Mouse (Mus musculus) lung, adult 10 weeks (tissue): ENCODE data around the gene Sdsl. TPM values are rescaled to one million over a fixed set of nuclear protein-coding genes. Genes with fewer than 3 reads are reported as not detected.

Experiments used
- polyA plus RNA-seq: library from polyadenylated mRNA; stranded (reverse); fragments of 350-450 nt; fragmentation: Illumina TruSeq; extraction: RNeasy Lipid Tissue Mini Kit (QIAGEN cat#74804); gene quantifications from one replicate; pipeline ENCODE4 v1.2.3, GENCODE M21; 2014; ENCODE audit warnings: low read depth, low replicate concordance; ENCODE audit not compliant: insufficient read depth

The Sdsl gene
- 1.1 TPM for polyA plus RNA-seq

GRCm38 (mm10) chr5:120472770-120473169, at the start of gene Sdsl:
Gene Sdsl, minus strand, starts transcription at chr5:120472810.

GRCm38 (mm10) chr5:120510982-120511642, 38.5 kb upstream of the Sdsl start, which contains the start of gene Slc8b1:
Gene Slc8b1, plus strand, starts transcription at chr5:120511168.

GRCm38 (mm10) chr5:120503144-120503795, 30.7 kb upstream of the Sdsl start, which contains the start of gene Plbd2:
Gene Plbd2, minus strand, starts transcription at chr5:120503625.

DNA sequence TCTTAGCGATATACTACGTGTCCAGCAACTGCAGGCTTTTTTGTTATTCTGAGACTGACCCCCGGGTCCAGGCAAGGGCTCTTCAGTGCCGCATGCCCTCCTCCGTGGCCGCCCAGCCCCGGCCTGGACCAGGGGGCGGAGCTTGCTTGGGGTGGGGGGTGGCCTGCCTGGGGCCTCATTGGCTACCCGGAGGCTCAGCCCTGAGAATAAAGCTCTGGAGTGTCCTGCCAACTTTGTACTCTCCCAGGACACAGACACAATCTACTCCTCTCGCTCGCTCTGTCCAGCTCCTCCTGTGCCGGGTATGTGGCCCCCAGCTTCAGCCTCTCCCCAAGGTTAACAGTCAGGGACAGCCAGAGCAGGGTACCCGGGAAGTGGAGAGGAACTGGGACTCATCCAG, 3.7 kb upstream of the Sdsl start, which contains the start of gene Sds:
Gene Sds (plus strand): TSS at position 231 of the 400 bp plus-strand sequence.

GRCm38 (mm10) chr5:120431649-120432485, 40.7 kb downstream of the Sdsl start, which contains the start of gene Lhx5:
Gene Lhx5, plus strand, starts transcription at chr5:120431699.

Other genes starting within 250 kb of the Sdsl start
- not detected for gene Lhx5, start 41.1 kb downstream of the Sdsl start, polyA plus RNA-seq
- 0.66 TPM for gene Sds, start 3.7 kb upstream of the Sdsl start, polyA plus RNA-seq
- 14.2 TPM for gene Plbd2, start 30.8 kb upstream of the Sdsl start, polyA plus RNA-seq
- gene Slc8b1, start 38.4 kb upstream of the Sdsl start, polyA plus RNA-seq = 12.8 TPM
- 12.5 TPM for gene Tpcn1, start 115.9 kb upstream of the Sdsl start, polyA plus RNA-seq
- 1.7 TPM for gene Iqcd, start 116.2 kb upstream of the Sdsl start, polyA plus RNA-seq
- 7.6 TPM for gene Rita1, start 139.8 kb upstream of the Sdsl start, polyA plus RNA-seq
- 18.2 TPM for gene Ddx54, start 139.9 kb upstream of the Sdsl start, polyA plus RNA-seq
- 0.83 TPM for gene Cfap73, start 161.4 kb upstream of the Sdsl start, polyA plus RNA-seq
- gene Rasal1, start 176.0 kb upstream of the Sdsl start, polyA plus RNA-seq = 0.45 TPM
- gene Dtx1, start 239.1 kb upstream of the Sdsl start, polyA plus RNA-seq = 4.4 TPM